Mouse (Mus musculus): ENCODE data around the gene Papln.

Papln gene

DNA sequence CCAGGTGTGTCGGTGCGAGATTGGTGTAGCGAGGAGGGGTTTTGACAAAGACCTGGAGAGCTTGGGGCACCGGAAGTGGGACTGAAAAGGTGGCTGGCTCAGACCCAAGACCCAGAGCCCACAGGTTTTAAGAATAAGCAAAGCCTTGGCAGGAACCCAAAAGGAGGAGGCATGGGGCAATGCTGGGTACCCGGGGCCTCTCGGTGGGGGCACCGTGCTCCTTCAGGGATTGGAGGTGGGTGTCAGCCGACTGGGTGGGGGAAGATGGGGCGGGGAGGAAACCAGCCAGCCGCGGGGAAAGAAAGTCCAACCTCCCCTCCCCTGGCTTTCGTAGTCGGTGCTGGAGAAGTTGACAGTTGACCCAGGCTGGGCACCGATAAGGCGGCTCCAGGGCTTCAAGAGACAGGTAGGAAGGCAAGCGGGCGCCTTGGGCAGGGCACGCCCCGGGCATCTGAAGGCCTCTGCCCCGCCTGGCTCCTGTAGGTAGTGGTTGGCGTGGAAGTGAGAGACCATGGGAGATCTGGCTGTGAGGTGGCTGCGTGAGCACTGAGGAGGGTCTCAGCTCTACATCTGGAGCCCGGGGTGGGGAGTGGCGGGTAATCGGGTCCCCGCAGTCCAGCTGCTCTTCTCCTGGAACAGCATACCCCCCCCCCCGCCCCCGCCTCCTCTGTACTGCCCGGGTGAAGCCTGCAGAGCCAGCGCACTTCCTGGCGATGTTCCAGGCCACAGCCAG lies at the start of gene Papln:
TSS of gene Papln (plus strand) at position 324 of the 733 bp plus-strand sequence.
- peak; percentile 17 for DNase-seq

- DNase-seq, result peak; percentile 48
Measured at GRCm38 (mm10) chr12:83713749-83714148, 49.7 kb upstream of the Papln start.

DNA sequence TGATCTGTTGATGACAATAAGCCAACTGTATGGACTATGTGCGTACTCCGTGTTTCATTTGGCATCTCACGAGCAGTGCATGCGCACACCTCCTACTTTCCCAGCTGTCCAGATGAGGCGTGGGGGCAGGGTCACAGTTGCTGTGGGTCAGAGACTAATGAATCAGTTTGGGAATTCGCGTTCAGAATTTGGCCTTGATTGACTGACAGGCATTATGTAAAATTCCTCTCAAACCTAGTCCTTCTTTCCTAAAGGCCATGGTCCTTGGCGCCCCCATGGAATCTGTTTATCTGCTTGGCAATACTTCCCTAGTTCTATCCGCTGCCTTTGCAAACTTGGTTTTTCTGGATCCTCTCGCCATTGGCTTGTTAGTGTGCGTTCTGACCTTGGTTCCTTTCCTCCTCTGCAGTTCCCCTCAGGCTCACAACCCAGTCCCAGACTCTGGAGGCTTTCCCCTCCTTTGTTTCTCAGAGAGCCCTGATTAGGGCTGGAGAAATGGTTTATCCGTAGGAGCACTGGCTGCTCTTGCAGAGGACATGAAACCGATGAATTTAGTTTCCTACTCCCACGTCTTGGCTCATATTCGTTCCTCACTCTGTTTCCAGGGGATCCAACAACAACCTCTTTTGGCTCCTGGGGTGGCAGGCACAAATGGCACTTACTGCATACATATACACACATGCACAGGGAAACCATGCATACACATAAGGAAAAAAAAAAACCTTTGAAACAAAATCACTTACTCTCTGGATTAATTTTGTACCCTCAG lies 46.8 kb upstream of the Papln start:
- DNase-seq, result no peak

DNA sequence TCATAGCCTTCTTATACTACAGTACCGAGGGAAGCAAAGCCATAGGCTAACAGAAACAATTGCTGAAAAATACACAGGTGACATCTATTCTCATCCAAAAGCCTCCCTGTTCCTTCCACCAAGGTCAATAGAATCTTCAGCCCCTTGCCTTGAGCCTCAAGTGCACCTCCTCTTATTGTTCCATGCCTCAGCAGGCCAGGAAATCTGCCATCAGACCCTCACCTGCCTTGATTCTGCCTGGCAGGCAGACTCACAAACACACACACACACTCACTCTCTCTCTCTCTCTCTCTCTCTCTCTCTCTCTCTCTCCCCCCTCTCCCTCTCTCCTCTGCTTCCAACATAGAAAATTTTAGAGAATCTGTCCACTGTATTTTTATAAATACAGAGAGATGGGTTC lies 44.0 kb upstream of the Papln start:
- no peak for DNase-seq

- no peak for DNase-seq
Measured at GRCm38 (mm10) chr12:83721281-83721680, 42.2 kb upstream of the Papln start.

- no peak for DNase-seq
Measured at GRCm38 (mm10) chr12:83723037-83723436, 40.4 kb upstream of the Papln start.

GRCm38 (mm10) chr12:83726510-83727308 lies 36.7 kb upstream of the Papln start:
- DNase-seq, result no peak

GRCm38 (mm10) chr12:83732225-83732624 lies 31.2 kb upstream of the Papln start:
- DNase-seq, result no peak

DNA sequence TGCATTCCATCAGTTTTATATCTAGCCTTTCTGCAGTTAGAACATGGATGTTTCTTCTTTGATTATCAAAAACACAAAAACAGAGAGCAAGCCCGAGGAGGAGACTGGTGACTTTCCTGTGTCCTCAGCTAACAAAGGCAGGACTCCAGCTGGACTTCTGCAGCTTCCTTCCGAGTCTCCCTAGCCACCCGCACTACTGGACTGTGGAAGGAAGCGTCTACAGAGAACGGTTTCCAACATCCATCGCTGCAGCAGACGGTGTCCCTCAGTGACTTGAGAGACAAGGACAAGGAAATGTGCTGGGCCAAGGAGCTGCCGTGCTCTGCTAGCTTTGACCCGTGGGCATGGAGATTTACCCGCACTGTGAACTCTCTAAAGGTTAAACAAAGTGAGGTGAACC lies 29.4 kb upstream of the Papln start:
- no peak for DNase-seq

GRCm38 (mm10) chr12:83736236-83736635 lies 27.2 kb upstream of the Papln start:
- DNase-seq, result no peak

DNA sequence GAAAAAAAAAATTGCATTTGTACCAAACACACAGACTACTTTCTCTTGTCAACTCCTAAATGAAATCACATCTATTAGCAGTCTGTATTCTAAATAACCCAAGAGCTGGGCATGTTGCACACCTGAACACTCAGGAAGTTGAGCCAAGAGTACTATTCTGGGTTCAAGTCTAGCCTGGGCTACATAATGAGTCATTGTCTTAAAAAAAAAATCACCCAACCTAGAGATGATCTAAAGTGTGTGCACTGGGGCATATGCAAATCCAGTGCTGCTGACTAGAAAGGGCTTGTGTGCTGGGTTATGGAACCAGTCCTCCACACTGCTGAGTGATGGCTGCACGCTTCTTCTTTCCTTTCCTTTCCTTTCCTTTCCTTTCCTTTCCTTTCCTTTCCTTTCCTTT lies 24.8 kb upstream of the Papln start:
- no peak for DNase-seq

DNA sequence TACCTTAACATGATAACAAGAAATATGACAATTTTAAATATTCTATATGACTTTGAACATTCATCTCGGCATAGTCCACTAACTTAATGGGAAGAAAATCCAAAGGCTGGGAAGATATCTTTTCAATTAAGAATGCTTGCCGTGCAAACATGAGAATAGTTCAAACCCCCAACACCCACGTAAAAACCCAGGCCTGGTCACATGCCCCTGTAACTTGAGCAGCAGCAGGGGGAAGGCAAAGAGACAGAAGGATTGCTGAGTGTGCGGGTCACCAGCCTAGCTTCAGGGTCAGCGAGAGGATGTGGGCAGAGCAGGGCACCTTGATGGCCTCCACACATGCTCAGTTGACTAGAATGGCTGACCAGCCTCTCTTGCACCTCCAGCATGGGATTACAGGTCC lies 21.7 kb upstream of the Papln start:
- no peak for DNase-seq

DNA sequence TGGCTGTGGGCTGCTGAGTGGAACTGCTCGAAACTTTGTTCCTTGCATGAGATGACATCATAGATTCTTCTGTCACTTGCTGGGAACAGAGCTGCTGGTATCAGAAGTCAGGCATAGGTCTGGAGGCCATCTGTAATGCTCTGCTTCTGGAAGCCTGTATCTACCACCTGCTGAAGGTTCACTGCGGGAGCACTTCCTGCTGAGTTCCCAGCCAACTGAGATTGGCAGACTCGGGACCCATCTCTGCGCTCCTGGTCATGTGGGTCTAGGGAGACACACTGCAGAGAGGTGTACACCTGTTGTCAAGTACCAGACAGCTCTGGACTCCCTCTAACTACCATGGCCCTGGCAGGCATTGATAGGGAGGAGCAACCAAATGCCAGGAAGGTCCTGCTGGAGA lies 20.6 kb upstream of the Papln start:
- DNase-seq, result no peak

- no peak for DNase-seq
Measured at GRCm38 (mm10) chr12:83743712-83744111, 19.7 kb upstream of the Papln start.

- no peak for DNase-seq
Measured at GRCm38 (mm10) chr12:83749186-83749585, 14.2 kb upstream of the Papln start.

- no peak for DNase-seq
Measured at GRCm38 (mm10) chr12:83752495-83752894, 10.9 kb upstream of the Papln start.

GRCm38 (mm10) chr12:83758735-83759134 lies 4.7 kb upstream of the Papln start:
- DNase-seq, result no peak

GRCm38 (mm10) chr12:83760201-83760600 lies 3.2 kb upstream of the Papln start:
- DNase-seq, result no peak

GRCm38 (mm10) chr12:83762706-83763105 lies 728 bp upstream of the Papln start:
- no peak for DNase-seq

- no peak for DNase-seq
Measured at GRCm38 (mm10) chr12:83764044-83764365, 571 bp downstream of the Papln start.

- no peak for DNase-seq
Measured at GRCm38 (mm10) chr12:83764519-83764918, 1.1 kb downstream of the Papln start.

- no peak for DNase-seq
Measured at GRCm38 (mm10) chr12:83765965-83766603, 2.6 kb downstream of the Papln start.

GRCm38 (mm10) chr12:83767833-83768232 lies 4.4 kb downstream of the Papln start:
- DNase-seq, result no peak

Measured in thymus, postnatal 14 days (tissue).